Mouse (Mus musculus) ovary, postnatal 14 days (tissue): ENCODE data around the gene Samd4b.

Experiments
- DNase-seq: peaks from one replicate; pipeline ENCODE4 v3.0.0; 2022; ENCODE audit warnings: low spot score

Samd4b gene

DNA sequence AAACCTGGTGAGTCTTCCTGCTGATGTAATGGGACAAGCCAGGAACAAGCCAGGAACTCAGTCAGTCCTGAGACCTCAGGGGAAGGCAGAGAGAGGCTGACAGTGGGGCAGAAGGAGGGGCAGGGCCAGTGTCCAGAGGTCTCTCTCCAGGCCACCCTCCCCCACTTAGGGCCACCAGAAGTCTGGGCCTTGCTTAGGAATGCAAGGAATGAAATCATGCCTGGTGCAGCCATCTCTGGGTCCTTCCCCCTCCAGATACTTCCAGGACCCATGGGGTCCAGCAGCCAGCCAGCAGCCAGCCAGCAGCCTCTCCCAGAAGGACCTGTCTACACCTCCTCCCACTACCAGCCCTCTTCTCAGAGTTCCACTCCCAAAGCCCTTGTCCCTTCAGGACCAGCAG, 10.3 kb downstream of the Samd4b start:
- DNase-seq = no peak

DNA sequence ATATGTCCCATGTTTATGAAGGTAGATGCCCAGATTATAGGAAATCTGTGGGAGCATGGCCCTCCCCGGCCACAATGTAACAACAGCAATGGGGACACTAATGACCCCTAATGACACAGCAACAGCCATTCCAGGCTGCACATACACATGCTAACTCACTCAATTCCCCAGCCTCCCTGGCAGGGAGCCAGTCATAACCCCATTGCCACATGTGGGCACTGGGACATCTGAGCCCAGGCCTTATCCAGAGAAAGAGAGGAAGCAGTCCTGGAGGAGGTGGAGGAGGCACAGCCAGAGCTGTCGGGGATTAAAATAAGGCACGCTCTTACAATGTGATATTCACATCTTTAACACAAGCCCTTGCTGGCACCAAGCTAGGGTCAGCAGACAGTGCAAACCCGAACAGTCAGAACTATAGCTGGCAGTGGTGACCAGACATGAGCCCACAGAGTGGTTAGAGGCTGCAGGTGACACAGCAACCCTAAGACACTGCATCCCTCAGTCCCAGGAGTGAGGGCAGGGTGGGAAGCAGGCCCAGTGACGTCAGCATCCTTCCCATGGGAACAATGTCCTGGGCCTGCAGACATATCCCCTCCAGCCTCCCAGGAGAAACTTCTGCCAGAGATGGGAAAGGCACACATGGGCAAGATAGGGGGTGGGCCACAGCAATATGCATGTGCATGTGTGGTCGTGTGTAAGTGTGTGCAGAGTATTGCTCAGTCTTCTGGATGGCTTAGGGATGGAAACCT, 11.1 kb downstream of the Samd4b start:
- DNase-seq = no peak

DNA sequence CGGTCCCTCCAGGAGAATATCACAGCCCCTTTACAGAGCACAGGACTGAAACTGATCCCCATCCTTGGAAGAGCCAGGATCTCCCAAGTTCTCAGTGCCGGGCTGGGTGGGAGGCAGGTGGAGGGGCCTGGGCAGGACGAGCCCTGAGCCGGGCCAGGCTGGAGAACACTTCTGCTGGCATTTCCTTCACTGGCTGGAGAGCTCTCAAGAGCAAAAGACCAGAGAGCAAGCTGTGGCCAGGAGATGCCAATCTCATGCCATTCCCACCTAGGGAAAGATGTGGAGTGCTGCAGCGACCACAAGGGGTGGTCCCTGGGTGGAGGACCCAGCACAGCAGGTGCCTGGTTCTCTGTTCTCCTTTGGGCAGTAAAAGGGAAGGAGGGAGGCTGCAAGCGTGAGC, 12.9 kb downstream of the Samd4b start:
- no peak for DNase-seq

DNA sequence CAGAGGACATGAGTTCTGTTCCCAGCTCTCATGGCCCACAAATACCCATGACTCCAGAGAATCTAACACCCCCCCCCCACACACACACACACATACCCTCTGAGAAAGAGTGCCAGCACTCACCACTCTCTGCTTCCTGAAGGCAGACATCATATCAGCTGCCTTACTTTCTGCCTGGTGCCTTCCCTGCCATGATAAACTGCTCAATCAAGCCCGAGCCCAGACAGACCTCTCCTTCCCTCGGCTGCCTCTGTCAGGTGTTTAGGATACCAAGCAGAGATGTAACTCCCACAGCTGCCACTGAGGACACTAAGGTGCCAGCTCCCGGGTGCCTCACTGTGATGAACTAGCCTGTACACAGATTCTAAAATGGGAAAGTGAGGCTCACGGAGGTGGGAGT, 13.5 kb downstream of the Samd4b start:
- DNase-seq = no peak

DNA sequence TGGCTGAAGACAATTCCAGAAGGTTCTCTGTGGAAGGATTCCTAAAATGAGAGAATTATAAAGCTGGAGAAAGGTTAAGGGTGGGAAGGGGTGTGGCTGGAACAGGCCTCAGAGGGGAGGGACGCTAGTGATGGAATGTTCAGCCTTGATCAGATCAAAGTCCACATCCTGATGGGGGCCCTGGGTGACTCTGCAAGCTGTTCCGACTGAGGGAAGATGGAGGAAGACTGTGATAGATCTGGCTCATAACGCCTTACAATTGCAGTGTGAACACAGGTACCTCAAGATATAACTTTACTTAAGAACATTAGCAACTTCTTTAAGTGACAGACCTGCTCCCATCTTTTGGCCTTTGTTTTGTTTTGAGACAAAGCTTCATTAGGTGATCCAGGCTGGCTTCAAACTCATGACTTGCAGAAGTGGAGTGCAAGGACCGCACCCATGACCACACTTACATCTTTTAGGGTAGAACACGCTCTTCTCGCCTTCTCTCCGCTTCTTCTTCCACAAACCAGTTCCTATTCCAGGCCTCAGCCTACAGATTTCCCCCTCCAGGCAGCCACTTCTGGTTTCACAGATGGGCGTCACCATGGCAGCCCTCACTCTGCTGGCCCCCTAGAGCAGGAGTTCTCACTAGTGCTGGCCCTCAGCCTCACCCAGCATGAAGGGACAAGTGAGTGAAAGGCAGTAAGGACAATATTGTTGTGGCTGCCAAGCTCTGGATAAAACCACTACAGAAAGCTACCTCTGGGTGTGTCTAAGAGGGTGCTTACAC, 14.2 kb downstream of the Samd4b start:
- DNase-seq = no peak

DNA sequence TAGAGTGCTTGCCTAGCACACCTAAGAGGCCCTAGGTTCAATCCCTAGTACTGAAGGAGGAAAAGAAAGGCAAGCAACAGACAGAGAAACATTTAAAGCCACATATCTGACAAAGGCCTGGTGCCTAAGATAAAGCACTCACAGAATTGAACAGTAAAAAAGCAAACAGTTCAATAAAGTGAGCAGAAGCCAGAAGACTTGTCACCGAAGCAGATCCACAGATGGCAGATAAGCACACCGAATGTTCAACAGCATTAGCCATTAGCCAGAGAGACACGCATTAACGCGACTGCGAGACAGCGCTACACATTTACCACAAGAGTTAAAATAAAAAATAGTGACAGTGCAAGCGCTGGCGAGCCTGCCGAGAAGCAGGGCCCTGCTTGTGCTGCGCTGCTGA, 15.1 kb downstream of the Samd4b start:
- DNase-seq = no peak

DNA sequence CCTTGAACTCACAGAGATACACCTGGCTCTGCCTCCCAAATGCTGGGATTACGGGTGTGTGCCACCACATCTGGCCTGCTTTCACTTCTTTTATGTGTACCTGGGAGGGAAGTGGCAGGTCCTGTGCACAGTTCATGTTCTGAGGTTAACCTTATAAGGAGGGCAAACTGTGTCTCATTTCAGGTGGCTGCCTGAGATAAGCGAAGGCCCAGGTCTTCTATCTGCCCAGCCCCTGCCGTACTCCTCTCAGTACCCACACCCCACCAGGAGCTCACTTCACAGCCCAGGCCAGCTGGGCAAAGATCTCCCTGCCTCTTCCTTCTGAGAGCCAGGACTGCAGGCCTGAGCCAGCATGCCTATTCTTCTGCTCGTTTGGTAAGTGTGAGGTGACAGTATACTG, 16.2 kb downstream of the Samd4b start:
- DNase-seq = no peak

DNA sequence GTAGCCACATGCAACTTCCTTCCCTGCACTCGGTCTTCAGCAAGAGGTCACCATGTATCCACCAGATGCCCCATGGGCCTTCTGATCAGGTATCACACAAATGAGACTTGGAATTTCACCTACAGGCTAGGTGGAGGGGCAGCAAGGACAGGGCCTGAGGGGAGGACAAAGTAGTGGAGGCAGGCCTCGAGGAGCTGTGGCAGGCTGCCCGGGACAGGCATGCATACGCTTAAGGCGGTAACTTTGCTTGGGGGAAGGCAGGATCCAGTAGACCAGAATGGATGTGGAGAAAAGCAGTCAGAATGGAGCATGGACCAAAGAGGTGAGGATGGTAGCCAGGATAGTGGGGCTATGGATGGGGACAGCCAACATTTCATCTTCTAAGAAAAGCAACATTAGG, 18.1 kb downstream of the Samd4b start:
- no peak for DNase-seq

DNA sequence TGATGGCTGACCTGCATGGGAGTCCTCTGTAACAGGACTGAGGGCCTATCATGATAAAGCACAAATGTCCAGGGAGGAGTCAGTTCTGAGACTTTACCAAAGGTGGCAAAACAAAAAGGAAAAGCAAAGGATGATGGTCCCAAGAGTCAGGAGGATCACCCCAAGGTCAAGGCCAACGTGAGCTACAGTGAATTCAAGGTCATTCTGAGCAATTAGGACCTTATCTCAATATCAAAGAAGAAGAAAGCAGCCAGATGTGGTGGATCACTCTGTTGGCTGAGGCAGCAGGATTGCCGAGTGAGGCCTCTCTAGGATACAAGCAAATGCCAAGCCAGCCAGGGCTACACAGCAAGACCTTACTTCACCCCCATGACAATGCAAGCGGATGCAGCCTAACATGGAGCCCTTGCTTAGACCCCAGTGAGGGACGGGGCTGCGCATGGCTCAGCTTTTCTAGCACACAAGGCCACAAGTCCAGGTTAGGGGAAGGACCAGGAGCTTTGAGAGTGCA, 19.3 kb downstream of the Samd4b start:
- no peak for DNase-seq

DNA sequence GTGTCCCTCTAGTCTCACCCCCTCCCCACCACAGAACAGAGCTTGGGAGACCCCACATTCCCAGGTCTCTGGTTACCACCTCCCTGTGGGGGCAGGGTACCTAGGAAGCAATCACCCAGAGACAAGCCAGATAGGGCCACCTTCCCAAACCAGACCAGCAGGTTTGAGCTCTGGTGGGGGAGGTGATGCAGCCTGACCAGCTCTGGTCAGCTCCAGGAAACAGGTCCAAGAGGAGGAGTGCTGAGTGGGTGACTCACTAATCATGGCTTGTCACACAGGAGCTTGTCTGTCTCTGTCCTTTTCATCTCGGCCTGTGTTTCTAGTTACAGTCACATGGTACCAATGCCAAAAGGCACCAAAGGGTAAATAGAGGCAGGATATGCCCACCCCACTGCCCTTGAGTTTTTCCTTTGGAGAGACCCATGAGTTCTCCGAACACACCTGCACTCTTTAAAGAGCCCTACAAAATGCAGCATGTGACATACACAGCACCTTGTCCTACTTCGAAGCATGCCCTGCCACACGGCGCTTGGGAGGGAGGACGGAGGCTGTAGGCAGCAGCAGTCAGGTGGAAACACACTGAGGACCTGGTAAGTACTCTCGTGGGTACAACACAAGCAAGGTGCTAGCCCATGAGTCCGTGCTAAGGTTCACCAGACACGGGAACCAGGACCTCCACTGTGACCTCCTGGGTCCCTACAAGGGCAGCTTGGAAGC, 20.0 kb downstream of the Samd4b start:
- peak; percentile 43 for DNase-seq

DNA sequence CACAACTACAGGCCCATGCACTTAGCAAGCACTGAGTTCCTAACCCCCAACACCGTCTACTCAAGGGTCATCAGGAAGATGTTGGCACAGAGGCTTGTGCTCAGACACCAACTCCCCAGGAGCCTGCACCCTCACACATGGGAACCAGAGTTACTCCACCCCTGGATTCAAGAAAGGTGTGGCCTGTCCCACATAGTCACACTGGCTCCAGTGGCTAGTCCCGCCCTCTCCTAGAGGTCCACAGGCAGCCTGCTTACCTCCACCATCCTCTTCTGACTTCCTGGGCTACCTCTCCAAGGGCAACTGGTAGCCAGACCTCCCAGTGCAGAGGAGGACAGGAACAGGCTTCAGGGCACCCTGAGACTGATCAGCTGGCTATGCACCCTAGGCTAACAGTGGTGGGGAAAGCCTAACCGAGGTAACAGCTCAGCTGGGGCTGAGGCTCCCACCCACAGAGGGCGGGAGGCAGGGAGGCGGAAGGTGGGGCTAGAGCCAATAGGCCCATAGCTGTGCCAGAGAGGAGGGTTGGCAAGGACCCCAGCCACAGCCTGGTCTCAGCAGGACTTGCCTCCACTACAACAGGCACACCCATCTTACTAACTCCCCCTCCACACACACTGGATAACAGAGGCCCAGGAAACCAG, 21.6 kb downstream of the Samd4b start:
- peak; percentile 73 for DNase-seq

DNA sequence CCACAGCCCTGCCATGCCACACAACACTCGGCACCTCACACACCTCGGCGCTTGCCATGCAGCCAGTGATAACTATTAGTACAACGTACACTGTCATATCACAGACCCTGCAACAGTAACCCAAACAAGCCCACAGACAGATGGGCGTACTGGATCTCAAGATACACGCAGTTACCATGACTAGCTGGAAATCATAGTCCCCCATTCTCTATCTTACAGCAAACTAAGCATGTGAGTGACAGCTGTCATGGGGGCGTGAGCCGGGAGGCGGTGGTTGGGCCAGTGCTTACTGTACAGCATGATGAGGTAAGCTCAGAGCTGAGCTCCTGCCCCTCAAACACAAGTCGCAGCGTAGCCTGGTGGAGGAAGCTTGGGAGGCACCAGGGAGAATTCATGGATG, 22.3 kb downstream of the Samd4b start:
- DNase-seq = no peak

DNA sequence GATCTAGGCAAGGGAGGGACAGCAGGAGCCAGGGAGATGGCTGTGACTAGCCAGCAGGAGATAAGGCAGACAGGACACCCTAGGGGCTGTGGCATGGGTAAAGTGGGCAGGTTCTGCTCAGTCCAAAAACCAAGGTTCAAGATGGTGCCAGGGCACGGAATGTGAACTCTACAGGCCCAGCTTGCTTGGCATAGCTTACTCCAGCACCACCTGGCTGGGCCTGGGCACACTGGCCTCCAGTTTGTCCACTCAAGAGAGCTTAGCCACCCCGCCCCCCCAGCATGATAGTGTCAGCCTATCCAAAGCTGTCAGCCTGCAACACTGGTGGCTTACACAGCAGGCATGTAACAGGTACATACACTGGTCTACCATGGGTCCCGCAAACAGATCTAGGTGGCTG, 24.7 kb downstream of the Samd4b start:
- DNase-seq = no peak

DNA sequence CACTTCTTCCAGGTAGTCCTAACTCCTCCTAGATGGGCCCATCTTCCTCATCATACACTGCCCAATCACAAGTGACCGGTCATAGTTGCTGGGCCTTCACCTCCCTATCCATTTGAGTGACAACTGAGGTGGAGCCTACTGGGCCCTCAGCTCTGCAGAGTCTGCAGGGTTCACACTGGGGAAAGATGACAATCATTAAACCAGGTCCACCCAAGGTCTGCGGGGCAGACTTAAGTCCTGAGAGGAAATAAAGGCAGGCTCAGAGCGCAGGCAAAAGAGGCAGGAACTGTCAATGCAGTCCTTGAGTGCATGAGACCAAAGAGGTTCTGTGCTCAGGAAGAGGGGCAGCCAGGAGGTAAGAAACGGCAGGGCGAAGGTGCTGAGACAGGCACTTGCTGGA, 25.3 kb downstream of the Samd4b start:
- no peak for DNase-seq

DNA sequence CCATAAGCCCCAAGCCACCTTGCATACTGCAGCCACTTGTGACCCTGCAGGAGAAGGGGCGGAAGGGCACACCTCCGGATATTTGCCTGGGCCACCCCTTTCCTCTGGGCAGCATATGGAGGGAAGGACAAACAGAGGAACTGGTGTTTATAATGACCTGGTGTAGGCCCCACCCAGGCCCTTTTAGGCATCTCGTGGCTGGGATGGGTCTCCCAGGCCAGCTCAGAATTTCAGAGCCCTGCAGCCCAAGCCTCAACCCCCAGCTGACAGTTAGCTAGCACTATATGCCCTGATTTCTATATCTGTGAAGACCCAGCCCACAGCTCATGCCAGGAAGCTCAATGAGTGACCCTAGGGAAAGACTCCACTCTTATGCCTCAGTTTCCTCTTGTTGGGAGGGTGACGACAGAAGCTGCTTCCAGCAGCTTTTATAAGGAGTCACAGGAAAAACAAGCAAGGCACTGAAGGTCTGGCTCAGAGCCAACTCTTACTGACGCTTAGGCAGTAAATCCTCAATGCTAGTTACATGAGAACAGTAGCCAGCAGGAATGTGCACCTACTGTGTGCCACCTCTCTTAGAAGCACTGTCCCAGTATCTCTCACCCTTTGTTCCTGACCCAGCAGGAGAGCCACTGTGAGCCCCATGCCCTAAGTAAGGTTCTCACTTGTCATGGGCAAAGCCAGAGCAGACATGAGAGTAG, 26.8 kb downstream of the Samd4b start:
- no peak for DNase-seq

DNA sequence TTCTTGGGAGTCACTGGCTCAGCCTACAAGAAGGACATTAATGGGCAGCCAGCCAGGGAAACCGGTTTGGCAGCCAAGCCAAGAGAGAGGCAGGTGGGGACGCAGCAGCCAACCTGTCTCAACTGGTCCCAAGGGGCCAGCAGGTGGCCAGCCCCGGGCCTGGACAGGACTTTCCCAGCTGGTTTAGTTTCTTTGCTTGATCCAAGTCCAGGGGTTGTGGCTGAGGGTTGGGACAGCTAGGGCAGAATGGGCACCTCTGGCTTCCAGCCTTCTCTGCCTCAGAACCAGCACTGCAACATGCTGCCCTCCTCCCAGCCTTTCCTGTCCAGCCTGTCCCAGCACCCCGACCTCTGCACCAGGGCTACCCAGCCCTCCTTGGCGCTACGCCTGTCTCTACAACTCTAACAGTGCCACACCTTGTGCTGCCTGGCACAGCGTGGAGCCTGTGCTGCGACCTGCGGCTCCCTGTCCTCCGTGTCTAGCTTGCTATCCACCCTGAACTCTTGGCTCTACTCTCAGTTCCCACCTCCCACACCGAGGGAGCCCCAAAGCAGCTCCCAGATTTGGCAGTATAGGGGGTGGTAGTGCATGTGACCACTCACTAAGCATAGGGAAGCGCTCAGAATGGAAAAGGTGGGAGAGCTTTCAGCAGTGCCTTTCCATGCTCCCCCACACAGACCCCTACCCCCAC, 27.5 kb downstream of the Samd4b start:
- DNase-seq = peak; percentile 73

DNA sequence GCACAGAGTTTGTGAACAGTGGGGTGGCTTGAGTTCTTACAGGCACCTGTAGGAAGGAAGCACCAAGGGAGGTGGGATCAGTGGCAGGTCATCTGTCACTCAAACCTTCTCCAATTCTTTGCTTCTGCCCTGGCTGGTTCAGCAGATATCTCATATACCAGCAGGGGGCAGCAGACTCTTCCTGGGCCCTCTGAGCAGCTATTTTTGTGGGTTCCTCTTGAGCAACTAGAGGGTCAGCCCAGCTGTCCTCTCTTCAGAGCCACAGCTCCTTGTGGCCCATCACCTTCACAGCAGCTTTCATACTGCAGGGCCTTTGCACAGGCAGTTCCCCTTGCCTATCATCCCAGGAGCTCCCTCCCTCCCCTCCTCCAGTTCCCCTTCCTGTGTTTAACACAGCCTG, 29.7 kb downstream of the Samd4b start:
- peak; percentile 53 for DNase-seq

DNA sequence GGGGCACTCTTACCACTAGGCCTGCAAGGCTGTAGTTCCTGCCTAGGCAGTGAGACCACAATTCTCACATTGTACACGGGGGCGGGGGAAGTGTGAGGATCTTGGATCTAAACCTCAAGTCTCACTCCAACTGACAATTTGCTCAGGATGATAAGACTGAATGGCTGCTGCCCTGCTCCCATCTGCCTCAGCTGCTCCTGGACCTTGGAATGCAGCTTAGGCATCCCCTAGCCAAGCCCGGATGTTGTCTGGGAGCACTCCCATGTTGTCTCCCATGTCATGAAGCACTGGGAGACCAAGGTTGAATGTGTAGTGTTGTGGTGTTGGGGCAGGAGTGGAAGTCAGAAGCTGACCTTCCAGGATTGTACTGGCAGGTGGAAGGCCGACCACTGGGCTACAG, 30.4 kb downstream of the Samd4b start:
- no peak for DNase-seq

DNA sequence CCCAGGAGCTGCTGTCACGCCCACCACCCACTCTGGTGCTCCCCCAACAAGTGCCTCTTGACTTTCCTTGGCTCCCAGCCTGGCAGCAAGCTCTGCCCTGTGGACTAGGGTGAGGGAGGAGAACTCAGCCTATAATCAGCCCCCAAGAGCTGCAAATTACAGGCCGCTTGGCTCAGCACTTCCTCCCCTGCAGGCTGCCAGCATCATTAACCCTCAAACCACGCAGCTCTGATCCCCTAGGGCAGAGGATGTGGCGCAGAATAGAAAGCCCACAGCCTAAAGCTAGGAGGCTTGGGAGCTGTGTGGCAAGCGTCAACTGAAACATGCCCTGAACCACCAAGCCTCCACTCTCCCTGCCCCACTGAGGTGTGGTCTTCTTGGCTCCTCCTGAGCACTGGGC, 32.5 kb downstream of the Samd4b start:
- no peak for DNase-seq

DNA sequence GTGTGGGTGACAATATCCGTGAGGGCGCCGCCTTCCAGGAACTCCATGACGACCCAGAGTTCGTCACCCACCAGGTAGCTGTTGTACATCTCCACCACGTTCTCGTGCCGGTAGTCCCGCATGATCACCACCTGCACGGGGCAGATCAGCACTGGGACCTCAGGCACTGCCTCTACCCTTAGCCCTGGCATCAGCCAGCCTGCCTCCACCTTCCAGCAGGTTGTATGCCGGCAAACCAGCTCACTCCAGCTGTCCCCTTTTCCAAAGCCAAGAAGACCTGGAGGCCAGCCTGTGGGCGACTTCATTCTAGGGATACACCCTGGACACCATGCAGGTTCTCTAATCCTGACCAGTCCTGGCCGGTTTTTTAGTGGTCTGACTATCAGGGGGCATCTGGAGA, 35.0 kb downstream of the Samd4b start:
- DNase-seq = no peak

DNA sequence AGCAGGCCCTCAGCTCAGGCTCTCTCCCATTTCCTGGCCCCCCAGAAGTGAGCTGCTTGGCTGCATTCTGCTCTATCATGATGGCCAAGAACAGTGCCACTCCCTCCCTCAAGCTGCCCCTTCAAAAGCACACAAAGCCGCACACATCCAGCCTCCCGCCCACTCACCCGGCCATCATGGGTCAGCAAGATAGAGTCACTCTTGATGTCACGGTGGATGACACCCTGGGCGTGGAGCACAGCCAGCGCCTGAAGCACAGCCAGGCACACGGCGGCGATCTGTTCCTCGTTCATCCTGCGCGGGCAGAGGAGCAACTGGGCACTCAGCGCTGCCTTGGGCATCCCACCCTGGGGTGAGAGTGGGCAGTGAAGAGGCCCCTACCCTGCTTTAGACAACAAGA, 35.6 kb downstream of the Samd4b start:
- DNase-seq = no peak
